Mouse (Mus musculus): Measurements from ENCODE around the gene Grk2. TPM values are rescaled to one million over a fixed set of nuclear protein-coding genes. Genes with fewer than 3 reads are reported as not detected.
"Not testable (repeated sequence)": the region's sequence is repeated elsewhere in the genome, so short reads cannot be mapped to it uniquely, and the experiment has no call there.

The Grk2 gene
- polyA plus RNA-seq, 1 experiment from 2014 or later, result 26.8 TPM

- no peak for ATAC-seq
- Histone ChIP-seq H3K27me3 (ENCODE audit: control insufficient read depth, insufficient read depth, low read depth, low read length) (no peaks in the 10 kb centered on the region), H3K36me3 (ENCODE audit: control insufficient read depth, insufficient read depth, low read length) (no peaks in the 10 kb centered on the region), H3K4me2 (ENCODE audit: low read length) (no peak overlapping the region), H3K27ac (ENCODE audit: low read length) (no peak overlapping the region), H3K4me1 (ENCODE audit: control insufficient read depth, insufficient read depth, low read length) (peaks cover 2% of the 10 kb centered on the region; the same call in 1 of the 2 replicates), H3K9me3 (replicated peaks; ENCODE audit: control insufficient read depth, low read length, poor library complexity, severe bottlenecking) (no peaks in the 10 kb centered on the region), H3K9ac (ENCODE audit: low read depth, low read length) (no peak overlapping the region), H3K4me3 (ENCODE audit: low read depth, low read length) (no peak overlapping the region)
- 89% methylated on average over 7 of the region's 7 CpGs for WGBS
Measured at GRCm38 (mm10) chr19:4254230-4254629, 51.8 kb downstream of the Grk2 start.

- not testable (repeated sequence) for H3K4me1 ChIP-seq (ENCODE audit: control insufficient read depth, insufficient read depth, low read length); H3K27ac ChIP-seq (ENCODE audit: low read length); H3K4me3 ChIP-seq (ENCODE audit: low read depth, low read length); H3K9ac ChIP-seq (ENCODE audit: low read depth, low read length); H3K36me3 ChIP-seq (ENCODE audit: control insufficient read depth, insufficient read depth, low read length); H3K9me3 ChIP-seq (replicated peaks; ENCODE audit: control insufficient read depth, low read length, poor library complexity, severe bottlenecking); H3K27me3 ChIP-seq (ENCODE audit: control insufficient read depth, insufficient read depth, low read depth, low read length); H3K4me2 ChIP-seq (ENCODE audit: low read length); ATAC-seq
- 71% methylated on average over 1 of the region's 1 CpGs for WGBS
Measured at GRCm38 (mm10) chr19:4248683-4249082, 57.3 kb downstream of the Grk2 start.

- Histone ChIP-seq H3K4me2 (ENCODE audit: low read length) (no peak overlapping the region), H3K27me3 (ENCODE audit: control insufficient read depth, insufficient read depth, low read depth, low read length) (no peaks in the 10 kb centered on the region), H3K27ac (ENCODE audit: low read length) (no peak overlapping the region), H3K4me1 (ENCODE audit: control insufficient read depth, insufficient read depth, low read length) (no peaks in the 10 kb centered on the region), H3K9ac (ENCODE audit: low read depth, low read length) (no peak overlapping the region), H3K4me3 (ENCODE audit: low read depth, low read length) (no peak overlapping the region), H3K9me3 (replicated peaks; ENCODE audit: control insufficient read depth, low read length, poor library complexity, severe bottlenecking) (no peaks in the 10 kb centered on the region), H3K36me3 (ENCODE audit: control insufficient read depth, insufficient read depth, low read length) (no peaks in the 10 kb centered on the region)
- no peak for ATAC-seq
- 53% methylated on average over 1 of the region's 1 CpGs for WGBS
Measured at GRCm38 (mm10) chr19:4247010-4247409, 59.0 kb downstream of the Grk2 start.

GRCm38 (mm10) chr19:4244775-4245174 lies 61.2 kb downstream of the Grk2 start:
- no peak overlapping the region for H3K4me2 ChIP-seq (ENCODE audit: low read length)

GRCm38 (mm10) chr19:4242416-4242815 lies 63.6 kb downstream of the Grk2 start:
- no peak for ATAC-seq
- no peaks in the 10 kb centered on the region for H3K4me1 ChIP-seq (ENCODE audit: control insufficient read depth, insufficient read depth, low read length)
- WGBS, result 69% methylated on average over 3 of the region's 3 CpGs
- H3K4me2 ChIP-seq (ENCODE audit: low read length), result no peak overlapping the region
- no peaks in the 10 kb centered on the region for H3K27me3 ChIP-seq (ENCODE audit: control insufficient read depth, insufficient read depth, low read depth, low read length)
- H3K9me3 ChIP-seq (replicated peaks; ENCODE audit: control insufficient read depth, low read length, poor library complexity, severe bottlenecking), result no peaks in the 10 kb centered on the region
- no peak overlapping the region for H3K9ac ChIP-seq (ENCODE audit: low read depth, low read length)
- no peak overlapping the region for H3K4me3 ChIP-seq (ENCODE audit: low read depth, low read length)
- H3K36me3 ChIP-seq (ENCODE audit: control insufficient read depth, insufficient read depth, low read length), result no peaks in the 10 kb centered on the region
- H3K27ac ChIP-seq (ENCODE audit: low read length), result no peak overlapping the region

More at GRCm38 (mm10) chr19:4244775-4245174, 61.2 kb downstream of the Grk2 start:
- WGBS, result 84% methylated on average over 6 of the region's 6 CpGs
- H3K9ac ChIP-seq (ENCODE audit: low read depth, low read length), result no peak overlapping the region
- no peaks in the 10 kb centered on the region for H3K36me3 ChIP-seq (ENCODE audit: control insufficient read depth, insufficient read depth, low read length)
- no peaks in the 10 kb centered on the region for H3K9me3 ChIP-seq (replicated peaks; ENCODE audit: control insufficient read depth, low read length, poor library complexity, severe bottlenecking)
- no peak for ATAC-seq
- no peak overlapping the region for H3K27ac ChIP-seq (ENCODE audit: low read length)
- H3K4me1 ChIP-seq (ENCODE audit: control insufficient read depth, insufficient read depth, low read length), result no peaks in the 10 kb centered on the region
- no peak overlapping the region for H3K4me3 ChIP-seq (ENCODE audit: low read depth, low read length)
- no peaks in the 10 kb centered on the region for H3K27me3 ChIP-seq (ENCODE audit: control insufficient read depth, insufficient read depth, low read depth, low read length)

GRCm38 (mm10) chr19:4240247-4240668 lies 65.8 kb downstream of the Grk2 start:
- WGBS, result 81% methylated on average over 8 of the region's 8 CpGs
- Histone ChIP-seq H3K36me3 (ENCODE audit: control insufficient read depth, insufficient read depth, low read length) (no peaks in the 10 kb centered on the region), H3K9ac (ENCODE audit: low read depth, low read length) (no peak overlapping the region), H3K27me3 (ENCODE audit: control insufficient read depth, insufficient read depth, low read depth, low read length) (no peaks in the 10 kb centered on the region), H3K4me1 (ENCODE audit: control insufficient read depth, insufficient read depth, low read length) (no peaks in the 10 kb centered on the region), H3K4me3 (ENCODE audit: low read depth, low read length) (no peak overlapping the region), H3K27ac (ENCODE audit: low read length) (no peak overlapping the region), H3K4me2 (ENCODE audit: low read length) (no peak overlapping the region), H3K9me3 (replicated peaks; ENCODE audit: control insufficient read depth, low read length, poor library complexity, severe bottlenecking) (no peaks in the 10 kb centered on the region)
- ATAC-seq, result no peak

Small RNAs within 50 kb of the gene (microRNA-seq; reads per million reads assigned to microRNA genes)
- not detected for gene Mir6985

Other genes with a start within 250 kb of the Grk2 start
- not detected in 2 replicates for gene Gstp3, start 246.7 kb downstream of the Grk2 start, polyA plus RNA-seq (2015; fragmentation: Nextera tagmentation; extraction: Ambion mirVana)
- gene Cabp2, start 224.6 kb downstream of the Grk2 start, polyA plus RNA-seq (2015; fragmentation: Nextera tagmentation; extraction: Ambion mirVana), result 0.44 TPM in 1 of 2 replicates, not detected in the other
- gene Cdk2ap2, start 209.0 kb downstream of the Grk2 start, polyA plus RNA-seq (2015; fragmentation: Nextera tagmentation; extraction: Ambion mirVana), result 83.1 and 83.2 TPM in 2 replicates
- 105 and 113 TPM in 2 replicates for gene Pitpnm1, start 206.2 kb downstream of the Grk2 start, polyA plus RNA-seq (2015; fragmentation: Nextera tagmentation; extraction: Ambion mirVana)
- 92.9 and 102 TPM in 2 replicates for gene Aip, start 180.4 kb downstream of the Grk2 start, polyA plus RNA-seq (2015; fragmentation: Nextera tagmentation; extraction: Ambion mirVana)
- 0.09 TPM in 1 of 2 replicates, not detected in the other for gene Gpr152, start 166.4 kb downstream of the Grk2 start, polyA plus RNA-seq (2015; fragmentation: Nextera tagmentation; extraction: Ambion mirVana)
- gene Cabp4, start 162.2 kb downstream of the Grk2 start, polyA plus RNA-seq (2015; fragmentation: Nextera tagmentation; extraction: Ambion mirVana), result 0.24 and 0.48 TPM in 2 replicates
- gene Coro1b, start 157.6 kb downstream of the Grk2 start, polyA plus RNA-seq (2015; fragmentation: Nextera tagmentation; extraction: Ambion mirVana), result 102 and 119 TPM in 2 replicates
- 0.28 TPM in 1 of 2 replicates, not detected in the other for gene Ptprcap, start 152.6 kb downstream of the Grk2 start, polyA plus RNA-seq (2015; fragmentation: Nextera tagmentation; extraction: Ambion mirVana)
- gene Rps6kb2, start 142.9 kb downstream of the Grk2 start, polyA plus RNA-seq (2015; fragmentation: Nextera tagmentation; extraction: Ambion mirVana), result 52.7 and 58.0 TPM in 2 replicates
- gene Carns1, start 130.7 kb downstream of the Grk2 start, polyA plus RNA-seq (2015; fragmentation: Nextera tagmentation; extraction: Ambion mirVana), result 5.2 and 6.7 TPM in 2 replicates
- 0.58 and 0.67 TPM in 2 replicates for gene Tbc1d10c, start 114.9 kb downstream of the Grk2 start, polyA plus RNA-seq (2015; fragmentation: Nextera tagmentation; extraction: Ambion mirVana)
- 520 and 542 TPM in 2 replicates for gene Ppp1ca, start 114.2 kb downstream of the Grk2 start, polyA plus RNA-seq (2015; fragmentation: Nextera tagmentation; extraction: Ambion mirVana)
- 24.1 and 25.0 TPM in 2 replicates for gene Rad9a, start 104.6 kb downstream of the Grk2 start, polyA plus RNA-seq (2015; fragmentation: Nextera tagmentation; extraction: Ambion mirVana)
- gene Clcf1, start 92.0 kb downstream of the Grk2 start, polyA plus RNA-seq (2015; fragmentation: Nextera tagmentation; extraction: Ambion mirVana), result 0.40 and 0.68 TPM in 2 replicates
- not detected in 2 replicates for gene AC109138.7, start 91.9 kb downstream of the Grk2 start, polyA plus RNA-seq (2015; fragmentation: Nextera tagmentation; extraction: Ambion mirVana)
- gene Pold4, start 74.3 kb downstream of the Grk2 start, polyA plus RNA-seq (2015; fragmentation: Nextera tagmentation; extraction: Ambion mirVana), result 18.5 and 19.2 TPM in 2 replicates
- 14.7 and 19.6 TPM in 2 replicates for gene Ssh3, start 37.0 kb downstream of the Grk2 start, polyA plus RNA-seq (2015; fragmentation: Nextera tagmentation; extraction: Ambion mirVana)
- 55.6 and 65.7 TPM in 2 replicates for gene Ankrd13d, start 23.1 kb downstream of the Grk2 start, polyA plus RNA-seq (2015; fragmentation: Nextera tagmentation; extraction: Ambion mirVana)
- 32.1 and 33.8 TPM in 2 replicates for gene Kdm2a, start 92.1 kb upstream of the Grk2 start, polyA plus RNA-seq (2015; fragmentation: Nextera tagmentation; extraction: Ambion mirVana)
- 3.8 and 3.9 TPM in 2 replicates for gene Rhod, start 133.2 kb upstream of the Grk2 start, polyA plus RNA-seq (2015; fragmentation: Nextera tagmentation; extraction: Ambion mirVana)
- gene Syt12, start 171.2 kb upstream of the Grk2 start, polyA plus RNA-seq (2015; fragmentation: Nextera tagmentation; extraction: Ambion mirVana), result 3.2 and 5.2 TPM in 2 replicates
- not detected in 2 replicates for gene 2010003K11Rik, start 192.4 kb upstream of the Grk2 start, polyA plus RNA-seq (2015; fragmentation: Nextera tagmentation; extraction: Ambion mirVana)
- 25.1 and 35.3 TPM in 2 replicates for gene Pcx, start 204.2 kb upstream of the Grk2 start, polyA plus RNA-seq (2015; fragmentation: Nextera tagmentation; extraction: Ambion mirVana)